Mouse (Mus musculus): Measurements from ENCODE around the gene Camk1d. TPM values are rescaled to one million over a fixed set of nuclear protein-coding genes. Genes with fewer than 3 reads are reported as not detected.
A peak's percentile ranks its signal among the peaks of the same experiment; 100 is the strongest.

Gene Camk1d
- polyA plus RNA-seq (2014; fragmentation: Nextera tagmentation; extraction: Ambion mirVana) = 1.0 and 1.4 TPM in 2 replicates

DNA sequence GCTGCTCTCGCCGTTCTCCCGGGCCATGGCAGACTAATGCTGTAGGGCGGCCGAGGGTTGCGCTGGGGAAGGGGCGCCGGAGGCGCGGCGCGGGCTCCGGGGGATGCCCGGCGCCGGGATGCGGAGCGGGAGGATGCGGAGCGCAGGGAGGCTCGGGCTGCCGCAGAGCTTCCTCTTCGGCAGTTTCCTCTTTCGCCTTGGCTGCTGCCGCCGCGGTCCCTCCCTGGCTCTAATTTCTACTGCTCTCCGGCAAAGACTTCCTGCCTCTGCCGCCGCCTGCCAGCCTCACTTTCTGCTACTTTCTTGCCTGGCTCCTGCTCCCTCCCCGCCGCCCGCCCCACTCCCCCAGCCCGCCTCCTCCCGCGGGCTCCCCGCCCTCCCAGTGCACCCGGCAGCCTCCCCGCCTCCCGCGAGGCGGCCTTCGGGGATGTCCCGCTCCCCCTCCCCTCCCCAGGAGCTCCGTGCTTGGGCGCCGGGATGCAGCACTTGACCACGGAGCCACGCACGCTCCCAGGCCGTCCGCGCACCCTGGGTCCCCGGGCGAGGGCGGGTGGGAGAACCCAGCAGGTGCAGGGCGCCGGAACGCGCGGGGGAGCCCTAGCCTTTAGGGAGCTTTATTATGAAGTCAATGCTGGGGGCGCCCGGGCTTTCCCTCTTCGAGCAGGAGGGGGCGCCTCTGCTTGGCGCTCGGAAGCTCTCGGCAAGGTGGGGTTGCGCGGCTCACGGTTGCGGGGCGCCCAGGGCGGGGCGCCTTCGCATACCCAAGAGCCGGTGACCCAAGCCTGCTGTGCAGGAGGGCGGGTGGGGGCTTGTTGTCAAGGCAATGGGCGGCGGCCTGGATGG lies at the start of gene Camk1d:
Gene Camk1d, minus strand, starts transcription at position 305 of the 843 bp plus-strand sequence.
- ATAC-seq (replicated peaks; ENCODE audit: low FRiP score) = peak; percentile 83
- Histone ChIP-seq H3K36me3 (ENCODE audit: control insufficient read depth, insufficient read depth, low read length) (no peaks in the 10 kb centered on the region), H3K27ac (ENCODE audit: low read depth, low read length) (no peak within 1 kb of the TSS), H3K9ac (ENCODE audit: low read depth, low read length) (peak within 1 kb of the TSS; percentile 44), H3K4me3 (ENCODE audit: low read depth, low read length) (peak within 1 kb of the TSS; percentile 69), H3K4me1 (replicated peaks; ENCODE audit: control insufficient read depth, insufficient read depth, low read length) (peaks cover 13% of the 10 kb centered on the region; the same call in 1 of the 2 replicates), H3K27me3 (replicated peaks; ENCODE audit: control insufficient read depth, insufficient read depth, low read length) (peaks cover 23% of the 10 kb centered on the region), H3K4me2 (peak within 1 kb of the TSS; percentile 100), H3K9me3 (ENCODE audit: control insufficient read depth, low read length) (no peaks in the 10 kb centered on the region)
- DNase-seq (ENCODE audit: low spot score) = peak; percentile 86
- WGBS = under 1% methylated on average over 74 of the region's 80 CpGs

DNA sequence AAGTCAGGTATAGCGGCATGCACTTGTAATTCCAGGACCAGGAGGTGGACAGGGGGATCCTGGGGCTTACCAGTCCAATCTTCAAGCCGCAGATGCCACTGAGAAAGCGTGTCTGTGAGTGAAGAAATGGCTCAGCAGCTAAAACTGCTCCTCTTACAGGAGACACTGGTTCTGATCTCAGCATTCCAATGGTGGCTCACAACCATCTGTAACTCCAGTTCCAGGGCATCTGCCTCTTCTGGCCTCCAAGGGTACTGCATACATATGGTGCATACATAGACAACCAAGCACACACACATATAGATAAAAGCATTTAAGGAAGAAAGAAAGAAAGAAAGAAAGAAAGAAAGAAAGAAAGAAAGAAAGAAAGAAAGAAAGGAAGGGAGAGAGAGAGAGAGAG lies 47.7 kb upstream of the Camk1d start:
- Histone ChIP-seq H3K9ac (ENCODE audit: low read depth, low read length) (no peak overlapping the region), H3K9me3 (ENCODE audit: control insufficient read depth, low read length) (no peaks in the 10 kb centered on the region), H3K27ac (ENCODE audit: low read depth, low read length) (no peak overlapping the region), H3K4me2 (no peak overlapping the region), H3K36me3 (ENCODE audit: control insufficient read depth, insufficient read depth, low read length) (no peaks in the 10 kb centered on the region), H3K4me3 (ENCODE audit: low read depth, low read length) (no peak overlapping the region), H3K27me3 (replicated peaks; ENCODE audit: control insufficient read depth, insufficient read depth, low read length) (no peaks in the 10 kb centered on the region), H3K4me1 (replicated peaks; ENCODE audit: control insufficient read depth, insufficient read depth, low read length) (no peaks in the 10 kb centered on the region)
- ATAC-seq (replicated peaks; ENCODE audit: low FRiP score) (no peak), DNase-seq (ENCODE audit: low spot score) (peak; percentile 6)
- WGBS = 81% methylated on average over 3 of the region's 3 CpGs

DNA sequence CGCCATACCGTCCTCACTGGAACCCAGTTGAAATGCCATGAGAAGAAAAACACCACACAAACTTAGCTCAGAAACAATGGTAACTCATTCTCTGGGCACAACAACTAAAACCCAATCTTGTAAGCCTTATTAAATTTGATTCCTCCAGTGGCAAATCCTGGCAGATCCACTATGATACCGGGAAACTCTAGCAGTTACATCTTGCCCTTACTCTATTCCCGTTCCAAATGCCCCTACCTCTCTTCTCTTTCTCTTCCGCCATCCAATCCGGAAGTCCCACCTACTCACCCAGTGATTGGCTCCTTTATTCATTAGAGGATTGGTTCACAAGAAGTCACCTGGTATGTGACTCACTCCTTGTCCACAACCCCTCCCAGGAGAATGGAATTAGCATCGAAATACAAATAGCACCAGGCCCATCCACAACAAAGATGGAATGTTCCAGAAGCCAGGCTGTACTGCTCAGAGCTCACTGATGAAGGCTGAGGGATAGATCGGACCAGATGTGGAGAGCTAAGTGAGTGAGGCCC lies 46.2 kb upstream of the Camk1d start:
- Histone ChIP-seq H3K27me3 (replicated peaks; ENCODE audit: control insufficient read depth, insufficient read depth, low read length) (no peaks in the 10 kb centered on the region), H3K4me2 (no peak overlapping the region), H3K9me3 (ENCODE audit: control insufficient read depth, low read length) (no peaks in the 10 kb centered on the region), H3K9ac (ENCODE audit: low read depth, low read length) (no peak overlapping the region), H3K36me3 (ENCODE audit: control insufficient read depth, insufficient read depth, low read length) (no peaks in the 10 kb centered on the region), H3K4me3 (ENCODE audit: low read depth, low read length) (no peak overlapping the region), H3K4me1 (replicated peaks; ENCODE audit: control insufficient read depth, insufficient read depth, low read length) (no peaks in the 10 kb centered on the region), H3K27ac (ENCODE audit: low read depth, low read length) (no peak overlapping the region)
- WGBS = 85% methylated on average over 8 of the region's 8 CpGs
- DNase-seq (ENCODE audit: low spot score) = no peak
- ATAC-seq (replicated peaks; ENCODE audit: low FRiP score) = no peak

DNA sequence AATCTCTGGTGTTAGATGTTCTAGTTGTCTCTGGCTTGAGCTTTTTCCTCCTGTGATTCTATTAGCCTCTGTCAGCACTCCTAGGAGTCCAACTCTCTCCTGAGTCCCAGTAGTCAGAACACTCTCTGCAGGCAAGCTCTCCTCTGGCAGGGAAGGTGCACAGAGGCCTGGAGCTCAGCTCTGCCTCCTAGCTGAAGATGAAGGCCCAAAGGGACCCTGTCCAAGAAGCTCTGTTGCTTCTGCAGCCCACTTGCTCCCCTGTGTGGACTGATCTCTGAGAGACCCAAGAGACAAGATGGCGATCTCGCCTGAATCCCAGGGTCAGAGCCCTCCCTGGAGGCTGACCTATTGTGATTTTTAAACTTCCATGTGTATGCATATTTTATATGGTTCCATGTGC lies 44.3 kb upstream of the Camk1d start:
- ATAC-seq (replicated peaks; ENCODE audit: low FRiP score) (no peak), DNase-seq (ENCODE audit: low spot score) (peak; percentile 8)
- Histone ChIP-seq H3K4me3 (ENCODE audit: low read depth, low read length) (no peak overlapping the region), H3K27ac (ENCODE audit: low read depth, low read length) (no peak overlapping the region), H3K4me1 (replicated peaks; ENCODE audit: control insufficient read depth, insufficient read depth, low read length) (no peaks in the 10 kb centered on the region), H3K27me3 (replicated peaks; ENCODE audit: control insufficient read depth, insufficient read depth, low read length) (no peaks in the 10 kb centered on the region), H3K9ac (ENCODE audit: low read depth, low read length) (no peak overlapping the region), H3K4me2 (no peak overlapping the region), H3K9me3 (ENCODE audit: control insufficient read depth, low read length) (no peaks in the 10 kb centered on the region), H3K36me3 (ENCODE audit: control insufficient read depth, insufficient read depth, low read length) (no peaks in the 10 kb centered on the region)
- WGBS = 90% methylated on average over 2 of the region's 2 CpGs

DNA sequence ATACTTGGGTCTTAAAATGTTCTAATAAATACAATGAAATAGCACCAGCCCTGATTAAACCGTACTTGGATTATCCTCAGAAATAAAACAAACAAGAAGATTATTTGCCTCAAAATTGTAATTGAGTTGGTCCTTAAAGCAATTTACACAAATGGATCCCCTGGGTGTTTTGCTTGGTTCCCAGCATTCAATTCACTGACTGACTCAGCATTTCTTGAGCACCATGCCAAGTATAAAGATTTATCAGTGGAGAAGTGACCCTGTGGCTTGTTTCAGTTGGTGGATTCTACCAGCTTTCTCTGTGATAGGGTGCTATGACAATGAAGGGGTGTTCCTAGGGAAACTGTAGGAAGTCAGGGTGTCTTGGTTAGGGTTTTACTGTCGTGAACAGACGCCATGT lies 36.6 kb upstream of the Camk1d start:
- H3K4me1 ChIP-seq (replicated peaks; ENCODE audit: control insufficient read depth, insufficient read depth, low read length) = no peaks in the 10 kb centered on the region
- DNase-seq (ENCODE audit: low spot score) (no peak), ATAC-seq (replicated peaks; ENCODE audit: low FRiP score) (no peak)
- 87% methylated on average over 3 of the region's 3 CpGs for WGBS
- H3K4me2 ChIP-seq = no peak overlapping the region
- no peak overlapping the region for H3K9ac ChIP-seq (ENCODE audit: low read depth, low read length)
- no peaks in the 10 kb centered on the region for H3K36me3 ChIP-seq (ENCODE audit: control insufficient read depth, insufficient read depth, low read length)
- H3K27ac ChIP-seq (ENCODE audit: low read depth, low read length) = no peak overlapping the region
- H3K9me3 ChIP-seq (ENCODE audit: control insufficient read depth, low read length) = no peaks in the 10 kb centered on the region
- H3K27me3 ChIP-seq (replicated peaks; ENCODE audit: control insufficient read depth, insufficient read depth, low read length) = no peaks in the 10 kb centered on the region
- H3K4me3 ChIP-seq (ENCODE audit: low read depth, low read length) = no peak overlapping the region

DNA sequence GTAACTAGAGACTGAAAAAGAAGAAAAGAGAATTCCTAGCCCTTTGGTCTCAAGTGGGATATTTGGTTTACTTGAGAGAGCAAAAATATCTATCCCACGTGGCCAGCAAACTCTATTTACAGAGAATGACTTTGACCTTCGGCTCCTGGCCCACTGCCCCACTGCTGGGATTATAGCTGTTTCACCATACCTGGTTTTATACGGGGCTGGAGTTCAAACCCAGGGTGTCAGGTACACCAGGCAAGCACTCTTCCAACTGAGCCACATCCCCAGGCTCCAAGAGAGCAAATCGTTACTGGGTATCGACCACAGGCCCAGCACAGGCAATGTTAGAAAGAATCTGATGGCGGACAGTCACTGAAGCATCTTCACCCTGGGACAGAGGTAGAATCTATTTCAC lies 34.9 kb upstream of the Camk1d start:
- WGBS = 70% methylated on average over 6 of the region's 6 CpGs
- Histone ChIP-seq H3K4me1 (replicated peaks; ENCODE audit: control insufficient read depth, insufficient read depth, low read length) (no peaks in the 10 kb centered on the region), H3K4me3 (ENCODE audit: low read depth, low read length) (no peak overlapping the region), H3K36me3 (ENCODE audit: control insufficient read depth, insufficient read depth, low read length) (no peaks in the 10 kb centered on the region), H3K27ac (ENCODE audit: low read depth, low read length) (no peak overlapping the region), H3K27me3 (replicated peaks; ENCODE audit: control insufficient read depth, insufficient read depth, low read length) (no peaks in the 10 kb centered on the region), H3K9me3 (ENCODE audit: control insufficient read depth, low read length) (no peaks in the 10 kb centered on the region), H3K9ac (ENCODE audit: low read depth, low read length) (no peak overlapping the region), H3K4me2 (no peak overlapping the region)
- DNase-seq (ENCODE audit: low spot score) (no peak), ATAC-seq (replicated peaks; ENCODE audit: low FRiP score) (no peak)

DNA sequence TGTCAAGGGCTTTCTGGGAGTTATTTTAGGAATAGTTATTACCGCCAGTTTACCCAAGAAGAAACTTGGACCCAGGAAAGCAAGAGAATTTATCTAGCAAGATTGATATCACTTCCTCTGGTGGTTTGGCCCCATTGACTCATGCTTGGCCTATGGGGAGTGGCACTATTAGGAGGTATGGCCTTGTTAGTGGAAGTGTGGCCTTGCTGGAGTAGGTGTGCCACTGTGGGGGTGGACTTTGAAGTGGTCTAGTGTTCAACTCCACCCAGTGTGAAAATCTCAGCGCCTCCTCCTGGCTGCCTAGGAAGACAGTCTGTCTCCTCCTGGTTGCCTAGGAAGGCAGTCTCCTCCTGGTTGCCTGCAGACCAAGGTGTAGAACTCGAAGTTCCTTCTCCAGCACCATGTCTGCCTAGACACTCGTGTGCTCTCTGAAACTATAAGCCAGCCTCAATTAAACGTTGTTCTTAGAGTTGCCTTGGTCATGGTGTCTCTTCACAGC lies 33.3 kb upstream of the Camk1d start:
- Histone ChIP-seq H3K27me3 (replicated peaks; ENCODE audit: control insufficient read depth, insufficient read depth, low read length) (no peaks in the 10 kb centered on the region), H3K9me3 (ENCODE audit: control insufficient read depth, low read length) (no peaks in the 10 kb centered on the region), H3K4me1 (replicated peaks; ENCODE audit: control insufficient read depth, insufficient read depth, low read length) (no peaks in the 10 kb centered on the region), H3K9ac (ENCODE audit: low read depth, low read length) (no peak overlapping the region), H3K4me2 (no peak overlapping the region), H3K4me3 (ENCODE audit: low read depth, low read length) (no peak overlapping the region), H3K27ac (ENCODE audit: low read depth, low read length) (no peak overlapping the region), H3K36me3 (ENCODE audit: control insufficient read depth, insufficient read depth, low read length) (no peaks in the 10 kb centered on the region)
- no peak for ATAC-seq (replicated peaks; ENCODE audit: low FRiP score)
- 76% methylated on average over 5 of the region's 5 CpGs for WGBS
- no peak for DNase-seq (ENCODE audit: low spot score)

DNA sequence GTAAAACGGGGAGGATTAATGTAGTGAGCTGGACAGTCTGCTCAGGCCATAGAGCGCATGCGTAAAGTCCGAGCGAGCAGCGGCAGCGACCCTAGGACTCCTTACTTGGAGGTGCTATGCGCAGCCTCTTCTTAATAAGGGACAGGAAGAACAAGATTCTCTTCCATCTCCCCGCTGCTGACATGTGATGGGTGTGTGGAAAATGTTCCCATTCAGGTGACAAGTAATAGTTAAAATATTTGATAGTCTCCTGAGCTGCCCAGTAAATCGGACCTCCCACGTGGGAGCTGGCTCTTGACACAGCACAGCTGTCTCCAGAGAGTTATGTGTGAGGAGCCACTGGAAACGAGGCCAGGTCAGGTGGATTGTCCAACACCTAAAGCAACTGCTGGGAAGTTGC lies 32.2 kb upstream of the Camk1d start:
- ATAC-seq (replicated peaks; ENCODE audit: low FRiP score) (no peak), DNase-seq (ENCODE audit: low spot score) (no peak)
- 81% methylated on average over 12 of the region's 12 CpGs for WGBS
- no peaks in the 10 kb centered on the region for H3K27me3 ChIP-seq (replicated peaks; ENCODE audit: control insufficient read depth, insufficient read depth, low read length)
- no peak overlapping the region for H3K9ac ChIP-seq (ENCODE audit: low read depth, low read length)
- H3K27ac ChIP-seq (ENCODE audit: low read depth, low read length) = no peak overlapping the region
- H3K4me3 ChIP-seq (ENCODE audit: low read depth, low read length) = no peak overlapping the region
- no peaks in the 10 kb centered on the region for H3K4me1 ChIP-seq (replicated peaks; ENCODE audit: control insufficient read depth, insufficient read depth, low read length)
- H3K36me3 ChIP-seq (ENCODE audit: control insufficient read depth, insufficient read depth, low read length) = no peaks in the 10 kb centered on the region
- H3K4me2 ChIP-seq = no peak overlapping the region
- H3K9me3 ChIP-seq (ENCODE audit: control insufficient read depth, low read length) = no peaks in the 10 kb centered on the region

DNA sequence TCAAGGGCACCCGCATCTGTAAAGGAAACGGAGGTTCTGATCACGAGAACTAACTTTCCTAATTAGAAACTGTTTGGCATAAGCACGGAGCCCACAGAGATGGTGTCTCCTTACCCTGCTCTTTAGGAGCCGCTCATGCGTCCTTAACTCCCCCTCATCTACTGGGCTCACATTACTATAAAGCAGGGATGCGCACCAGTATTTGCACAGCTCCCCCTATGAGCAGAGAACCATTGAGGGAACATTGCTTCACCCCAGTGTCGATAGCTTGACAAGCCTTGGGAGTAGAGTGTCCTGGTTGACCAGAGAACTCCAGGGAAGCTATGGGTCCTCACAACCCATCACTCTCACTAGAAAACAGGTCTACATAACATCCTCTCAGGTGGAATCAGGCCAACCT lies 29.6 kb upstream of the Camk1d start:
- no peaks in the 10 kb centered on the region for H3K36me3 ChIP-seq (ENCODE audit: control insufficient read depth, insufficient read depth, low read length)
- no peak for ATAC-seq (replicated peaks; ENCODE audit: low FRiP score)
- no peak for DNase-seq (ENCODE audit: low spot score)
- H3K9ac ChIP-seq (ENCODE audit: low read depth, low read length) = no peak overlapping the region
- 82% methylated on average over 8 of the region's 8 CpGs for WGBS
- no peak overlapping the region for H3K27ac ChIP-seq (ENCODE audit: low read depth, low read length)
- H3K27me3 ChIP-seq (replicated peaks; ENCODE audit: control insufficient read depth, insufficient read depth, low read length) = no peaks in the 10 kb centered on the region
- no peaks in the 10 kb centered on the region for H3K9me3 ChIP-seq (ENCODE audit: control insufficient read depth, low read length)
- H3K4me2 ChIP-seq = no peak overlapping the region
- no peaks in the 10 kb centered on the region for H3K4me1 ChIP-seq (replicated peaks; ENCODE audit: control insufficient read depth, insufficient read depth, low read length)
- no peak overlapping the region for H3K4me3 ChIP-seq (ENCODE audit: low read depth, low read length)

Measured in liver, embryonic 11.5 days (tissue).